Comparison of ENCODE assay signal across 9 mouse cellular contexts in genomic region chr17:45585725-45586448, GRCm38 (mm10). TPM values are rescaled to one million over a fixed set of nuclear protein-coding genes. Genes with fewer than 3 reads are reported as not detected.
DNase-seq lines count a peak whose midpoint lies in the region; ATAC-seq and TF ChIP-seq lines count a peak whose summit lies in the region.
"Had no signal": no experiment of that assay in that cellular context is flagged by ENCODE, and none has a peak within 500 bp of the region (broad histone marks: within the 10 kb centered on the region; RNA-seq: fewer than 3 reads in every experiment).

No protein-coding gene starts in this region.

- TF ChIP-seq CTCF in cerebellum, adult 2 months (IDR thresholded peaks at IDR 0.05; ENCODE audit: borderline replicate concordance, insufficient read depth, low read depth, low read length), result no peak

- no peak overlapping the region for H3K4me3 ChIP-seq in cerebellum, adult 2 months (replicated peaks; ENCODE audit: insufficient read depth, low read depth, low read length)
- no peak overlapping the region for H3K4me3 ChIP-seq in lung, embryonic 16.5 days (ENCODE audit: low read length)
- no peak overlapping the region for H3K4me3 ChIP-seq in limb, embryonic 11.5 days (ENCODE audit: low read depth, low read length)
- H3K4me3 ChIP-seq in stomach, embryonic 14.5 days (ENCODE audit: low read depth, low read length), result no peak overlapping the region

- peak; percentile 1; the same call in 1 of the 2 replicates for ATAC-seq in lung, embryonic 16.5 days (ENCODE audit: low read depth)
- no peak for ATAC-seq in limb, embryonic 11.5 days (ENCODE audit: insufficient number of reproducible peaks, low FRiP score, low TSS enrichment, low read depth)
- no peak for ATAC-seq in stomach, embryonic 14.5 days (ENCODE audit: insufficient number of reproducible peaks, insufficient read depth, low FRiP score, low read depth)

- 71% methylated on average over 23 of the region's 23 CpGs for WGBS in cerebellum, adult 2 months
- 69% methylated on average over 23 of the region's 23 CpGs for WGBS in lung, embryonic 16.5 days
- 73% methylated on average over 23 of the region's 23 CpGs for WGBS in limb, embryonic 11.5 days
- 65% methylated on average over 23 of the region's 23 CpGs for WGBS in stomach, embryonic 14.5 days

- H3K36me3 ChIP-seq in lung, embryonic 16.5 days (ENCODE audit: control insufficient read depth, insufficient read depth, low read length), result peaks cover 10% of the 10 kb centered on the region
- peaks cover 6% of the 10 kb centered on the region for H3K36me3 ChIP-seq in limb, embryonic 11.5 days (ENCODE audit: control insufficient read depth, insufficient read depth, low read length)
- H3K36me3 ChIP-seq in stomach, embryonic 14.5 days (ENCODE audit: control insufficient read depth, insufficient read depth, low read length), result no peaks in the 10 kb centered on the region; the same call in 1 of the 2 replicates

- H3K9me3 ChIP-seq in lung, embryonic 16.5 days (ENCODE audit: control insufficient read depth, low read length), result peaks cover 3% of the 10 kb centered on the region; the same call in 1 of the 2 replicates
- H3K9me3 ChIP-seq in limb, embryonic 11.5 days (ENCODE audit: control insufficient read depth, low read length), result no peaks in the 10 kb centered on the region
- H3K9me3 ChIP-seq in stomach, embryonic 14.5 days (ENCODE audit: control insufficient read depth, low read depth, low read length), result no peaks in the 10 kb centered on the region

- no peaks in the 10 kb centered on the region for H3K27me3 ChIP-seq in cerebellum, adult 2 months (ENCODE audit: control insufficient read depth, insufficient read depth, low read length)
- H3K27me3 ChIP-seq in lung, embryonic 16.5 days (ENCODE audit: control insufficient read depth, insufficient read depth, low read depth, low read length), result no peaks in the 10 kb centered on the region
- no peaks in the 10 kb centered on the region for H3K27me3 ChIP-seq in limb, embryonic 11.5 days (ENCODE audit: control insufficient read depth, insufficient read depth, low read length)
- no peaks in the 10 kb centered on the region for H3K27me3 ChIP-seq in stomach, embryonic 14.5 days (ENCODE audit: control insufficient read depth, insufficient read depth, low read length)

- H3K4me2 ChIP-seq in lung, embryonic 16.5 days (ENCODE audit: low read depth, low read length), result no peak overlapping the region
- no peak overlapping the region for H3K4me2 ChIP-seq in limb, embryonic 11.5 days (ENCODE audit: low read depth, severe bottlenecking)
- H3K4me2 ChIP-seq in stomach, embryonic 14.5 days (replicated peaks; ENCODE audit: low read depth, low read length), result no peak overlapping the region

- no peak for TF ChIP-seq POLR2A in cerebellum, adult 2 months (IDR thresholded peaks at IDR 0.05; ENCODE audit: borderline replicate concordance, insufficient read depth, low read length)

- H3K27ac ChIP-seq in cerebellum, adult 2 months (ENCODE audit: insufficient read depth, low read length), result peak overlapping the region; percentile 84
- peak overlapping the region; percentile 93 for H3K27ac ChIP-seq in lung, embryonic 16.5 days (ENCODE audit: low read length)
- H3K27ac ChIP-seq in limb, embryonic 11.5 days (replicated peaks; ENCODE audit: low read depth, low read length), result peak overlapping the region; percentile 55; the same call in 1 of the 2 replicates
- H3K27ac ChIP-seq in stomach, embryonic 14.5 days (ENCODE audit: low read length), result peak overlapping the region; percentile 80

- DNase-seq in cerebellum, adult 2 months, result peak; percentile 4 to 18
- no peak for DNase-seq in cerebellum, postnatal 36 days
- DNase-seq in lung, postnatal 14 days, result no peak
- no peak for DNase-seq in limb, embryonic 11.5 days (ENCODE audit: low spot score)
- no peak for DNase-seq in right cerebral cortex, postnatal 4 days
- DNase-seq in layer of hippocampus, postnatal 25 days (ENCODE audit: extremely low spot score in 1 of 2, low spot score in 1 of 2), result no peak

- peak overlapping the region; percentile 8; the same call in 1 of the 2 replicates for H3K9ac ChIP-seq in lung, embryonic 16.5 days (ENCODE audit: low read length)
- peak overlapping the region; percentile 30; the same call in 1 of the 2 replicates for H3K9ac ChIP-seq in limb, embryonic 11.5 days (ENCODE audit: low read length)
- no peak overlapping the region for H3K9ac ChIP-seq in stomach, embryonic 14.5 days (replicated peaks; ENCODE audit: low read depth, low read length)

- H3K4me1 ChIP-seq in cerebellum, adult 2 months (ENCODE audit: control insufficient read depth, insufficient read depth, low read length), result peaks cover 40% of the 10 kb centered on the region
- peaks cover 32% of the 10 kb centered on the region for H3K4me1 ChIP-seq in lung, embryonic 16.5 days (replicated peaks; ENCODE audit: control insufficient read depth, insufficient read depth, low read length)
- H3K4me1 ChIP-seq in limb, embryonic 11.5 days (ENCODE audit: control insufficient read depth, insufficient read depth, low read length), result peaks cover 13% of the 10 kb centered on the region
- H3K4me1 ChIP-seq in stomach, embryonic 14.5 days (ENCODE audit: control insufficient read depth, insufficient read depth, low read length), result peaks cover 28% of the 10 kb centered on the region

RNA-seq across cellular contexts. Expression of gene Hsp90ab1, which starts 12.8 kb away (rescaled TPM):
- polyA plus RNA-seq in cerebellum, adult 2 months (2012; rRNA removed), result 915 and 924 TPM in 2 replicates
- 1,477 and 1,506 TPM in 2 replicates for polyA plus RNA-seq in lung, embryonic 16.5 days (2015; fragmentation: Nextera tagmentation; extraction: Ambion mirVana)
- polyA plus RNA-seq in limb, embryonic 11.5 days (2014; fragmentation: Nextera tagmentation; extraction: Ambion mirVana), result 1,903 and 1,914 TPM in 2 replicates
- polyA plus RNA-seq in stomach, embryonic 14.5 days (2014; fragmentation: Nextera tagmentation; extraction: Ambion mirVana), result 1,573 and 1,607 TPM in 2 replicates
- total RNA-seq in layer of hippocampus, postnatal 25 days (2021), result 1,000 to 10,000 TPM; 1,671 to 1,815 TPM

RNA-seq across cellular contexts. Expression of gene Slc29a1, which starts 13.5 kb away (rescaled TPM):
- polyA plus RNA-seq in cerebellum, adult 2 months (2012; rRNA removed), result 72.2 and 75.6 TPM in 2 replicates
- polyA plus RNA-seq in lung, embryonic 16.5 days (2015; fragmentation: Nextera tagmentation; extraction: Ambion mirVana), result 100 and 106 TPM in 2 replicates
- 38.9 and 41.4 TPM in 2 replicates for polyA plus RNA-seq in limb, embryonic 11.5 days (2014; fragmentation: Nextera tagmentation; extraction: Ambion mirVana)
- polyA plus RNA-seq in stomach, embryonic 14.5 days (2014; fragmentation: Nextera tagmentation; extraction: Ambion mirVana), result 72.2 and 73.0 TPM in 2 replicates
- 10 to 100 TPM; 19.0 to 19.9 TPM for total RNA-seq in layer of hippocampus, postnatal 25 days (2021)

RNA-seq across cellular contexts. Expression of gene Mymx, which starts 16.0 kb away (rescaled TPM):
- not detected in 2 replicates for polyA plus RNA-seq in cerebellum, adult 2 months (2012; rRNA removed)
- 0.39 and 0.91 TPM in 2 replicates for polyA plus RNA-seq in lung, embryonic 16.5 days (2015; fragmentation: Nextera tagmentation; extraction: Ambion mirVana)
- 4.8 and 7.0 TPM in 2 replicates for polyA plus RNA-seq in limb, embryonic 11.5 days (2014; fragmentation: Nextera tagmentation; extraction: Ambion mirVana)
- polyA plus RNA-seq in stomach, embryonic 14.5 days (2014; fragmentation: Nextera tagmentation; extraction: Ambion mirVana), result 0.36 and 0.55 TPM in 2 replicates
- not detected for total RNA-seq in layer of hippocampus, postnatal 25 days (2021)
- total RNA-seq: layer of hippocampus, postnatal 14 days had no signal

RNA-seq across cellular contexts. Expression of gene Slc35b2, which starts 22.2 kb away (rescaled TPM):
- polyA plus RNA-seq in cerebellum, adult 2 months (2012; rRNA removed), result 71.3 and 74.0 TPM in 2 replicates
- polyA plus RNA-seq in lung, embryonic 16.5 days (2015; fragmentation: Nextera tagmentation; extraction: Ambion mirVana), result 130 and 131 TPM in 2 replicates
- 90.5 and 92.0 TPM in 2 replicates for polyA plus RNA-seq in limb, embryonic 11.5 days (2014; fragmentation: Nextera tagmentation; extraction: Ambion mirVana)
- 117 and 120 TPM in 2 replicates for polyA plus RNA-seq in stomach, embryonic 14.5 days (2014; fragmentation: Nextera tagmentation; extraction: Ambion mirVana)
- 10 to 100 TPM; 36.1 to 38.7 TPM for total RNA-seq in layer of hippocampus, postnatal 25 days (2021)

RNA-seq across cellular contexts. Expression of gene Nfkbie, which starts 30.4 kb away (rescaled TPM):
- polyA plus RNA-seq in cerebellum, adult 2 months (2012; rRNA removed), result 12.5 and 13.5 TPM in 2 replicates
- polyA plus RNA-seq in lung, embryonic 16.5 days (2015; fragmentation: Nextera tagmentation; extraction: Ambion mirVana), result 3.1 and 3.5 TPM in 2 replicates
- polyA plus RNA-seq in limb, embryonic 11.5 days (2014; fragmentation: Nextera tagmentation; extraction: Ambion mirVana), result 5.6 and 6.2 TPM in 2 replicates
- polyA plus RNA-seq in stomach, embryonic 14.5 days (2014; fragmentation: Nextera tagmentation; extraction: Ambion mirVana), result 3.7 and 4.2 TPM in 2 replicates
- 1 to 10 TPM; 2.6 to 3.2 TPM for total RNA-seq in layer of hippocampus, postnatal 25 days (2021)

Comparison
In these comparisons a context has a peak if more than half of its experiments do, and no peak if none do; other contexts are left out.
1. DNase-seq: peak in cerebellum, adult 2 months (2 of 2); none in cerebellum, postnatal 36 days (0 of 2), lung, postnatal 14 days (single experiment), limb, embryonic 11.5 days (single experiment), right cerebral cortex, postnatal 4 days (single experiment) and layer of hippocampus, postnatal 25 days (0 of 2).
2. Peak in every context shown above with its lines, with median percentiles within 50 percentile points of each other: H3K27ac ChIP-seq.